Mouse (Mus musculus) heart, postnatal 36 days (tissue): ENCODE data around the gene Gm45234. TPM values are rescaled to one million over a fixed set of nuclear protein-coding genes. Genes with fewer than 3 reads are reported as not detected.

Experiments
- DNase-seq, 2 experiments: peaks; one replicate each; pipeline ENCODE4 v3.0.0; 2021 to 2022
- intact Hi-C: fragments of 180-260 bp; cut with DNase I; formaldehyde crosslinking; loops from one replicate; pipeline ENCODE4 v1.15.1; 2025
- total RNA-seq, 2 experiments: library from RNA; stranded (reverse); gene quantifications; 2 replicates each; pipeline ENCODE4 v1.2.3; 2021

The Gm45234 gene
- total RNA-seq, 2 experiments from 2014 or later = 0.41 TPM; not detected in 1

DNA sequence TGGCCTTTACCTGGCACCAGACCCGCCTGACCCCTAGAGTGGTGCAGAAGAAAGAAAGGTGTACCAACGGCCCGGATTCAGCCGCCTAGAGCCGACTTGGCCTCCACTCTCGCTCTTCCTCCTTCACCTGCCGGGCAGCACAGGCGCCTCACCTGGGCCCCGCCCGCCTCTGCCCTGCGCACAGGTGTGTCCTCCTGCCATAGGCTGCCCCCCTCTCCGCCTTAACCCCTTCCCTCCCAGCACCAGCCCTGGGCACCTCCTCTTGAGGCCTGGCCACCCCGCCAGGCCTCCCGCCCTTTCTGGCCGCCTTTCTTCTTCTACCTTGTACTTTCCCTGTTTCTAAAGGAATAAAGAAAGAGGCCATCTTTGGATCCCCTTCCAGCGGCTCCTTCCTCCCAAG lies 37.1 kb downstream of the Gm45234 start:
- intact Hi-C loops = loop anchor here (10.0 kb wide), 1 partner anchor 286 kb away; the partner anchor contains the start of gene Zfp384
- no peak for DNase-seq

DNA sequence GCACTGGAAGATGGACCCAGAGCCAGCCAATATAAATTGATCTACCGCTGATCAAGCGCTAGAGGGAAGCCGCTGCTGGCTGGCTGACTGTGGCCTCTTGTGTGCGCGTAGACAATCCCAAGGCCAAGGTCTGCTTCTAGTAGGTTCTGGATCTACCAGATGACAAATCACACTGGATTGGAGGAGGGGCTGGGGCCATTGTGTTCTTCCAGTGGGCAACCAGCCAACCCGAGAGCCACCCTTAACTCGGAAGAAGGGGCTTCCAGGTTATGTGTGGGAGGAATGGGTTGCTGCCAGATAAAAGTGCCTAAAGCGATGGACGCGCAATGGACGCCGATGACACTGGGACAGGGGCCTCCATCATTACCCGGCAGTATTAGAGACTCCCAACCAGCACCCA lies 37.9 kb downstream of the Gm45234 start:
- DNase-seq = no peak
- intact Hi-C loops = loop anchor here (10.0 kb wide), 1 partner anchor 287 kb away; the partner anchor contains the start of gene Zfp384

DNA sequence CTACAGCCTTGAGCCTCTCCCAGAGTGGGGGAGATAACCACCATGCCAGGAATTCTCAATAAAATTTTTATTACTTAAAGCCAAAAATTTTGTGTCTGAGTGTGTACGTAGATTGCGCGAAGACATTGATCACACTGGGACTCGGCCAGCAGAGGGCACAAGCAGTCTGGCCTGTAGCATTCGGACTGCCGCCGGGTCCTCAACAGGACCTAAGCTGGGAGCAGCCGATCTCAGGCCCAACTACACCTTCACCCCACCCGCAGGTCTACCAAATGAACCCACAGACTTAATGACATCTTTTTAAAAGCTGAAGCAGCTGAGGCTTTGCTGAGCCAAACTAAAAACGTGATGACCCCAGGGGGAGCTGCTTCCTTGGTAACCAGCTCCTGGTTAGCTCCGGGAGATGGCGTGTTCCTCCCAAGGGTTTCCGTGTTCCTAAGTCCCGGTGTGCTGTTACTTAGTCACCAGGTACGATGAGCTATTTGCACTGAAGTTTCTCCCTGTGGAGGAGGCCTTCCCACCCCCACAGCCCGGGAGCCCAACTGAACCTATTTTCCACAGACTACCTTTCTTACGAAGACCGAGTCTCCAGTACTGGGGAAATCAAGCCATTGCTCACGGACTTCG lies 38.8 kb downstream of the Gm45234 start:
- peak in 1 of 2 experiments; percentile 42 for DNase-seq
- intact Hi-C loops = loop anchor here (1.0 to 10.0 kb wide), 2 partner anchors 23 to 288 kb away; partner anchors contain the start of gene Zfp384

DNA sequence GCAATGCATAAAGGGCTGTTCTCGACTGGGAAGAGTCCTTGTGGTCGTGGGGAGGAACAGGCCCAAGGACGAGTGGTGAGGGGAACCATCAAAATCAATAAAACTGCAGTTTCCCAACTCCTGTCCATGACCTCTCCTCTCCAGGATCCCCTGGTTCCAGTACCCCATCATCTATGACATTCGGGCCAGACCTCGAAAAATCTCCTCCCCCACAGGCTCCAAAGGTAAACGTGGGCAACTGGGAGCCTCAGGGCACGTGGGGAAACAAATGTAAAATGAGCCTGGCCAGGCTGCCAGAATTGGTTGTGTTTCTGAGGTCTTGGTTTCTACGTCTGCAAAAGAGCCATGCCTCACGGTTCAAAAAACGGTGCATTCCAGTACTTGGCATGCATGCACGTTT lies 42.9 kb downstream of the Gm45234 start:
- intact Hi-C loops = loop anchor here (1.0 to 10.0 kb wide), 5 partner anchors 27 to 329 kb away; partner anchors contain the start of genes Lpcat3 and Zfp384
- DNase-seq = no peak

DNA sequence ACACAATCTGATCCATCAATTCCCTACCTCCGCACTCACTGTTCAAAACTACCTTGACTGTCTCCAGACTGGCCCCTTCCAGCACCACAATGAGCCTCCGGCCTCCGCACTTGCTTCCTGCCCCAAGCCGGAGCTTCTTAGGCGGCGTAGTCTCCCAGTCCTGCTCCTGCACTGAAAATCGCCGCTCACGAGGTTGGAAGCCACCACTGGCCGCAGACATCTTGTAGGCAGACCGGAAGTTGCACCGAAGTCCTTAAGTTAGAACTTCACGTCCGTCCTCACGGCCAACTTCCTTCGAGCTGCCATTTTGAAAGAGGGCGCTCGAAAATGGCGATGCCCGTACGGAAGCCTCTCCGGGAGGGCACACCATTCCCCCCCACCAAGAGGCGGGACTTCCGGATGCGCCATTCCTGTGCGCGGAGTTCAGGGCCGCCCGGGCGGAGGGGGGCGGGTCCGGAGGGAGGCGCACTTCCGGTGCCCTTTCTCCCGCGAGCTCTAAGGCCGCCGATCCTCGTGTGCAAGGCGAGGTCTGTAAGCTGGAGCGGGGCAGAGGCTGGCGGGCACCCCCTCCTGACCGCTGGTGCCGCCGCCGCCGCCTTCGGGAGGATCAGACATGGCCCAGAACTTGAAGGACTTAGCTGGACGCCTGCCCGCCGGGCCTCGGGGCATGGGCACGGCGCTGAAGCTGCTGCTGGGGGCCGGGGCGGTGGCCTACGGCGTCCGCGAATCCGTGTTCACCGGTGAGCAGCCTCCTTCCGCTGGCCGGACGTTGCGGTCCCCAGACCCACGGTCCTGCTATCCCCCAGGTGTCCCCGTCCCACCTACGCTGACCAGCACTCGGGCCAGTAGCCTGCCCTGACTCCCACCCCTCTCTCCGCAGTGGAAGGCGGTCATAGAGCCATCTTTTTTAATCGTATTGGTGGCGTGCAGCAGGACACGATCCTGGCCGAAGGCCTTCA lies 43.7 kb downstream of the Gm45234 start, which contains the start of the genes Emg1 and Phb2:
Gene Emg1, minus strand, starts transcription at position 355 of the 959 bp plus-strand sequence.
Gene Phb2, plus strand, starts transcription at position 513 of the 959 bp plus-strand sequence.
- peak; percentile 99 for DNase-seq
- intact Hi-C loops = loop anchor here (1.0 to 10.0 kb wide), 5 partner anchors 28 to 330 kb away; partner anchors contain the start of genes Lpcat3 and Zfp384

DNA sequence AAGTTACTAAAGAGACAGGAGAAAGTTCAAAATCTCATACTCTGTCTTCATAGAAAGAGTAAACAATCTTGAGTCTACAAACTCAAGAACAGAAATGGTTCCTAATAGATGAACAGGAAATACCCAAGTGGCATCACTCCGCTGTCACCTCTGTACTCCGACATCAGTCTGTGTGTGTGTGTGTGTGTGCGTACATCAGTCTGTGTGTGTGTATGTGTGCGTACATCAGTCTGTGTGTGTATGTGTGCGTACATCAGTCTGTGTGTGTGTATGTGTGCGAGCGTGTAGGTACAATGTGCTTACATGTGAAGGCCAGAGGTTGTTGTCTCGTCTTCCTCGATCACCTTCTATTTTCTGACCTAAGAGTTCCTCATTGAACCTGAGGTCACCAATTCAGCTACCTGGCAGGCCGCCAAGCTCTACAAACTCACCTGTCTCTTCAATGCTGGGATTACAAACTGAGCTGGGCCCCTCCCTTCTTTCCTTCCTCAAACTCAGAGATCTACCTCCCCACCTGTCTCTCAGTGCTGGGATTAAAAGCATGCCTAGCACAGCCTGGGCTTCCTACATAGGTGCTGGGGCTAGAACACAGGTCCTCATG lies 47.4 kb downstream of the Gm45234 start:
- no peak for DNase-seq
- intact Hi-C loops = no loop called here

DNA sequence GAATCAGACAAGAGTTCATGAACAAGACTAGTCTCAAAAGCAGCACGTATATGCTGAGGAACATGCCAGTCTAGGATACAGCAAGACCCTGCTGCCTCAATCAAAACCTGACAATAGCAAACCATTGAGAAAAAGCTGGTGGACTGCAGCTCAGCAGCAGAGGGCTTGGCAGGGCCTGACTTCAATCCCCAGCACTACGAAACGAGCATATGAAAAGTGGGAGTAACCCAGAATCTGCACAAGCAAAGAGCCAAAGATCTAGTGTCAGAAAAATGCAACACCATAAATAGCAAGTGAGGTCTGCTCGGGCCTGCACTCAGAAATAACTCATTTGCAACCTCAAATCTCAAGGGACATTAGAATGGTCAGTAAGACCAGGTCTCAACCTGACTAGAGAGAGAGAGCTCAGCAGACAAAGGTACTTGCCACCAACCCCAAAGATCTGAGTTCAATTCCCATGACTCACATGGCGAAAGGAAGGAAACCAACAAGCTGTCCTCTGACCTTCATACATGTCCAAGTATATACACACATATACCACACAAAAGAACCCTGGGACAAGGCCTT lies 49.7 kb downstream of the Gm45234 start:
- no peak for DNase-seq
- intact Hi-C loops = no loop called here

DNA sequence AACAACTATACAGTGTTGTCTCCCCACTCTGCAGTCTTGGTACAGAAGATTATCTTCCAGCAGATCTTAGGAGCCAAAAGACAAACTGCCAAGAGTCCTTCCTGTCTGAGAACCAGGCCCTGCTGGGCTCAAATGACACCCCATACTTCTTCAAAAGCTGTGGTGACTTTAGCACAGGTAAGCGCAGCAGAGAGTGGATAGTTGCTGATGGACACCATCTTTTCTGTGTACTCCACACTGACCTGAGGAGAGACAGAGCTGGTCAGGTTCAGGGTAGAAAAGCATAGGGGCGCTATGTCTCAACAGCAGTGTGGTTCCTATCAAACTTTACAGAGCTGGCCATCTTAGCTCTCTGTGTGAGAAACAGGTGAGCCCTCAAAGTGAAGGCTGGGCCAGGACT lies 51.4 kb downstream of the Gm45234 start:
- intact Hi-C loops = loop anchor here (5.0 kb wide), 2 partner anchors 33 to 103 kb away; partner anchors contain the start of genes Ptpn6 and Spsb2
- DNase-seq = no peak

DNA sequence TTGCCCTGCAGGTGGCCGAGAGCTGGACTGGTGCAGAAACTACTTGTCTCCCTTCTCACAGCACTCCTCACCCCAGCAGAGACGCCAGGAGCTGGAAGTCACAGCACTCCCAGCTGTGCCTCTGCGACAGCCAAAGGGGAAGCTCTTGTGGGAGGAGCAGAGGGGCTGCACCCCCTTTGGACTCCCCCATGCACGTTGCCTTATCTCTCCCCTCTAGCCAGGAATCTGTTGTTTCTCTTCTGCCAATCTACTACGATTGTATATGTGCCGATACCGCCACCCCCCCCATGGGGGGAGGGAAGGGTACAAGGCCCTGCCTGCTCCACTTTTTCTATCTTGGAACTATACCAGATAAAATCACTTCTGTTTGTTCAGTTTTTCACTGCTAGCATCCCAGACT lies 52.0 kb downstream of the Gm45234 start:
- intact Hi-C loops = loop anchor here (2.0 to 5.0 kb wide), 4 partner anchors 34 to 104 kb away; partner anchors contain the start of genes Ptpn6 and Spsb2
- DNase-seq = no peak

DNA sequence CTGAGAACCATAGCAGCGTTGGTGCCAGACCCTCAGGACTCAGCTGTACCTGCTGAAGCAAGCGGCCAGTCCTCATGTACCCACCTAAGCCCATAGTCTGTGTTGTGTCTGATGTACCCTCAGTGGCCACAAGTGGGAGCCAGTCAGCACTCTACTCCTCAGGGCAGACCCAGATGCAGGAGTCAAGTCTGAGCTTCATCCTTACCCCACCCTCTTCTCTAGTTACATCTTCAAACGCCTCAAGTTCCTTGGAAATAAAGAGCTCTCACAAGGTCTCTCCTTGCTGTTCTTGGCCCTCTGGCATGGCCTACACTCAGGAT lies 53.1 kb downstream of the Gm45234 start:
- intact Hi-C loops = loop anchor here (2.0 to 5.0 kb wide), 4 partner anchors 35 to 105 kb away; partner anchors contain the start of genes Ptpn6 and Spsb2
- peak; percentile 64 to 76 for DNase-seq

DNA sequence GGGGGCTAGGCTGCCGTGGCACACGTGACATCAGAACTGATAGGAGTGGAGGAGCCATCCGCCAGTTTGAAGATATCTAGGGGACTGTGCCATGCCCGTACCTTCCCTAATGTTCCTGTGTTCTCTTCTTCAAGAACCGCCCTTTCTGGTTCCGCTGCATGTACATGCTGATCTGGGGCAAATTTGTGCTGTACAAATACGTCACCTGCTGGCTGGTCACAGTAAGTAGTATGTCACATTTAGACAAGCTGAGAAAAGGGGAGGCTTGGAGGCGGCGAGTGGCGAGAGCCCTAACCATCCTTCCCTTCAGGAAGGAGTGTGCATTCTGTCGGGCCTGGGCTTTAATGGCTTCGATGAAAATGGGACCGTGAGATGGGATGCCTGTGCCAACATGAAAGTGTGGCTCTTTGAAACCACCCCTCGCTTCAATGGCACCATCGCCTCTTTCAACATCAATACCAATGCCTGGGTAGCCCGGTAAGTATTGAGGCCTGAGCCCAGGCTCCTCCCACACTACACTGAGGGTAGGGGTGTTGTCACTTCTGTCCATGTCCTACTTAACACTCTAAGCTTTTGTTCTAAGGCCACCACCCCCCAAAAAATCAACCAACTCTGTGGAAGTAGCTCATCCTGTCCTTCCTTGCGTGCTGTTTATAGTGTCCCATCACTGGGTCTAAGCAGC lies 53.6 kb downstream of the Gm45234 start:
- intact Hi-C loops = loop anchor here (2.0 to 5.0 kb wide), 4 partner anchors 35 to 105 kb away; partner anchors contain the start of genes Ptpn6 and Spsb2
- DNase-seq = no peak

DNA sequence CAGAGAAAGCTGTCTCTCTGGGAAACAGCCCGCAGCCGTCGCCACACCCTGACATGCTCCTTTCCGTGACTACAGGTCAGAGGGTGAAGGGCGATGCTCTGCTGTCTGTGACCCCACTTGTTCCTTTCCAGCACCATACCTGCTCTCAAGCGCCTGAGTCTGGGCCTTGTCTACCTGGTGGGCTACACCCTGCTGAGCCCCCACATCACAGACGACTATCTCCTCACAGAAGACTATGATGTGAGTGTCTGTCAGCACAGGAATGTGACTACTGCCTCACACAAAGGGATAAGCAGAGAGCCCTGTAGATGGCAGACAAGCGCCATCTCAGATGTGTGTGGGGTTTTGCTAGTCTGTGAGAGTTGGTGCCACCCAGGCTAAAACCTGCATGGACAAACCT lies 54.5 kb downstream of the Gm45234 start:
- intact Hi-C loops = loop anchor here (5.0 kb wide), 2 partner anchors 36 to 106 kb away; partner anchors contain the start of genes Ptpn6 and Spsb2
- no peak for DNase-seq

DNA sequence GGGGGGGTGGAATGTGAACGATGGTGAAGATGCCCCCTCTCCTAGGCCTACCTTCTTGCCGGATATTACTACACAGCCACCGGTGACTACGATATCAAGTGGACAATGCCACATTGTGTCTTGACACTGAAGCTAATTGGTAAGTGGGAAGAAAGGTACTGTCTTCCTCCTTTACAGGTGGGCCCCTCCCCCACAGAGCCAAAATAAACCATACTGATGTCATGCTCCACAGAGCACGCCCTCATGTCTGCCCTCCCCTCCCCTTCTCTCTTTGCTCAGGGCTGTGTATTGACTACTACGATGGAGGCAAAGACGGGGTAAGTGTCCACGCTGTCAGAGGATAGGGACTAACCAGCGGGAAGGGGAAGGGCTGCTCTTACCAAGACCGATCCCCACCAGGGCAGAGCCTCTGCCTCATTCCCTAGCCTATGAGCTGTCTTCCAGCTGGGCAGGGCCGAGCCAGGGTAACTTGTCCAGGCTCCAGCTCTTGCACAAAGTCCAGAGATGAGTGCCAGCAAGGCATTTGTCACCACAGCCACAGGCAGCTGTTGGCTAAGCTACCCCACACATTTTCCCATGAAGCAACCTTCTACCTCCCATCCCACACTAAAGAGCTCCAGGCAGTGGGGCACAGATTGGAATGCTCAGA lies 55.7 kb downstream of the Gm45234 start:
- intact Hi-C loops = loop anchor here (5.0 kb wide), 2 partner anchors 37 to 107 kb away; partner anchors contain the start of genes Ptpn6 and Spsb2
- peak; percentile 69 to 77 for DNase-seq

DNA sequence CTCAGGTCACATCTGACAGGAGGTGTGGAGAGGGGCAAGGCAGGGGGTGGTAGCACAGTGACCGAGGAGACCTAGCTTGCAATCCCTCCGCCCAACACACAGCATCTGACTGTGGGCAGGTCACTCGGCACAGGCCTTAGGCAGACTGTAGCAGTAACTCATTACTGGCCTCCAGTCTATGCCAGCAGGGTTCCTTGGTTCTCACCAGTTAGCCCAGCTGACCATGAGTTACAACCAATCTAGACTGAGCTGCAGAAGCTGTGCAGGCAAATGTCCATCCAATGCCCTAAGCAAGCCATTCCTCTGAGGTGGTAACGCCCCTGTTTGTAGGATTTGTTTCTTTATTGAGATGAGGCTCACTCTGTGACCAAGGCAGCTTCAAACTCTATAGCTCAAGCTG lies 56.5 kb downstream of the Gm45234 start:
- intact Hi-C loops = no loop called here
- no peak for DNase-seq

DNA sequence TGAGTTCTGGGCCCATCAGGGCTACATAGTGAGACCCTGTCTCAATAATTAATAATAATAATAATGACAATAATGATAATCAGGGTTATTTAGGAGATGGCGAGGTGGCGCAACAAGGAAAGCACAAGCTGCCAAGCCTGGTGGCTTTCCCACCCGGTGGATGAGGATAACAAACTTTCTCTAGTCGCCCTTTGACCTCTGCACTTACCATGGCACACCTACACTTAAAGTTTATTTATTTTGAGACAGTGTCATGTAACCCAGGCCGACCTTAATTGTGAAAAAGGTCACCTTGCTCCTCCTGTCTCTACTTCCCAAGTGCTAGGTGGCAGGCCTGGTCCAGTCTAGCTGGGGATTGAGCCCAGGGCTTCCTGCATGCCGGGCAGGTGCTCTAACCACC lies 57.1 kb downstream of the Gm45234 start:
- intact Hi-C loops = no loop called here
- DNase-seq = no peak

DNA sequence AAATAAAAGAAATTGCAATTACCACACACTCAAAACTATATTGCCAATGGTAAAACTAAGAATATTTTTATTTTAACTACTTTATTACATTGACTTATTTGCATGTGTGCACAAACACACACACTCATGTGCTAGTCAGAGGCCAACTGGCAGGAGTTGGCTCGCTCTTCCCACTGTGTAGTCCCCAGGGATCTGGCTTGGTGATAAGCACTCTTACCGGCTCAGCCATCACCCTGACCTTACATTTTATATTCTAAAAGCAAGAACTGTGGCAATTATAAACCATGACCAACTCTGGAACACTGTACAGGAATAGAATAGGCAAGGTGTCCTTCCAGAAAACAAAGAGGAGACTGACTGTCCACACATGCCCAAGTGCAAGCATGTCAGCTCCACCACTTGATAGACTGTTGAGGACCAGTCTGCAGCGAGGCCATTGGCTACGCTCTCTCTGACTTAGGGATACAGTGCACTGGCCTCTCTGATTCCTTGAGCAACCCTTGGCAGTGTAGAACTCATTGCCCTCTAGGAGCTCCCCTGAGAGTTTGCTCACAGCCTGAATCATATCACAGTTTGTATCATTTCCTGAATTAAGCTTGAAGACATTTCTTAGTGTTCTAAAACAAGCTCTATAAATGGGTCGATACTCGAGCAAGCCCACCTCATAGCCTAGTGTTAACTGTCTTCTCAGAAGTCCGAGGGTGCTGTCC lies 59.2 kb downstream of the Gm45234 start:
- intact Hi-C loops = no loop called here
- DNase-seq = no peak

DNA sequence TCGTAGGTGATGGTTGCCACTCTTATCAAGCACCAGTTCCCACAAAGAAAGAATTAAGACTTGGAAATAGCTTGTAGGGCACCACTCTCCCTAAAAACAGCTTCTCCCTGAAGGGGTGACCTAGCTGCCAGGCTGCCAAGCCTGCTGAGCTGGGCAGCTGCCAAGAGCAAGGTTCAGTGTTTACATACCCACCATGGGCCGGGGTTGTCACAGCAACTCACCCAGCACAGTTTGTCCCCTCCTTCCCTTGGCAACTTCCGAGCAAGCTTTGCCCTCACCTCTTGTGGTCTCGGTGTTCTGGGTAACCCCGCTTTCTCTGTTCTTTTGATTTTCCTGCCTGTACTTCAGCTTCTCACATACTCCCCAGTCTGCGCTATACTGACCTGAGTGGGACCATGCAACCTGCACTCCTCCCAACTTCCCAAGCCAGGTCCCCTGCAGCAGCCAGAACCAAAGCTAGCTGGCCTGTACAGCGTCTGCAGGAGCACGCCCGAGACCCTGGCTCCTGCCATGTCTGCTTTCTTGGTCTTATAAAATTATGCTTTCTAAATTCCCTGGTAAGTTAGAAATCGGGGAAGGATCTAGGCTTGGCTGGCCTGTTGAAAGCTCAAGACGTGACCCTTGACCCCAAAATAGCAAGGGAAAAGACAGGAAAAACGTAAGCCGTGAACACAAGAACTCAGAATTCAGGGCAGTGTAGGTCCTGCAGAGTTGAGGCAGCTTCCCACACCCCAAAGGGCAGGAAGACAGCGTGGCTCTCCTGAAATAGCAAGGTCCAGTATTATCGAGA lies 61.5 kb downstream of the Gm45234 start:
- intact Hi-C loops = no loop called here
- DNase-seq = peak; percentile 69 to 72
